Mouse (Mus musculus) thymus, postnatal 0 days (tissue): ENCODE measurements around the gene Slc25a16. TPM values are rescaled to one million over a fixed set of nuclear protein-coding genes. Genes with fewer than 3 reads are reported as not detected.

ENCODE experiments used
- polyA plus RNA-seq: library from polyadenylated mRNA; unstranded; fragments of >200 nt; fragmentation: Nextera tagmentation; extraction: Ambion mirVana; gene quantifications from 2 replicates; pipeline ENCODE4 v1.2.1, GENCODE M21; 2015

Gene Slc25a16
- polyA plus RNA-seq, 1 experiment from 2014 or later, result 16.5 TPM

Other genes with a start within 250 kb of the Slc25a16 start
- gene Stox1, start 194.5 kb upstream of the Slc25a16 start, polyA plus RNA-seq, result 3.6 and 3.7 TPM in 2 replicates
- 84.3 and 92.1 TPM in 2 replicates for gene Ccar1, start 128.3 kb upstream of the Slc25a16 start, polyA plus RNA-seq
- gene Tet1, start 11.6 kb upstream of the Slc25a16 start, polyA plus RNA-seq, result 11.6 and 14.5 TPM in 2 replicates
- gene Dna2, start 26.4 kb downstream of the Slc25a16 start, polyA plus RNA-seq, result 21.1 and 21.7 TPM in 2 replicates
- gene Rufy2, start 59.6 kb downstream of the Slc25a16 start, polyA plus RNA-seq, result 17.4 and 23.1 TPM in 2 replicates
- 51.0 and 53.6 TPM in 2 replicates for gene Hnrnph3, start 103.6 kb downstream of the Slc25a16 start, polyA plus RNA-seq
- 1.0 TPM in 2 replicates for gene Pbld2, start 103.7 kb downstream of the Slc25a16 start, polyA plus RNA-seq
- 0.44 and 0.55 TPM in 2 replicates for gene Pbld1, start 139.5 kb downstream of the Slc25a16 start, polyA plus RNA-seq
- gene Atoh7, start 179.0 kb downstream of the Slc25a16 start, polyA plus RNA-seq, result 0.12 and 0.13 TPM in 2 replicates